ENCODE assay signal across 24 mouse cellular contexts in the genomic region with DNA sequence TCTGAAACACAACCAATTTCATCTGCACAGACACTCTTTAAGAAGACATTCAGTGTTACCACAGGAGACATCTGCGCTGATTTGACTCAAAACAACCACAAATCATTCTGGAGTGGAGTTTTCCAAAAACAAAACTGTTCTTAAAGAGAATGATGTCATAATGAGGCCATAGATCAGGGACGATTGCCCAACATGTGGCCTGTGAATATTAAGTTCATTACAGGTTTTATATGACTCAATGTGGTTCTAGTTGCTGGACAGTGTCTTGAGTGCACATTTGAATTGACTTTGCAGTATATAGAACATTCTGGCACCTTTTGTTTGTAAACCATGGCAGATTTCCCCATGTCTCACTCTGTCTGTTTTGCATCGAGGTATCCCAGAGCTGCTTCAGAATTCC.
A peak's percentile ranks its signal among the peaks of the same experiment; 100 is the strongest.
DNase-seq lines count a peak whose midpoint lies in the region; ATAC-seq and TF ChIP-seq lines count a peak whose summit lies in the region.
"Had no signal": no experiment of that assay in that cellular context is flagged by ENCODE, and none has a peak within 500 bp of the region (broad histone marks: within the 10 kb centered on the region; RNA-seq: fewer than 3 reads in every experiment).

No protein-coding gene starts in this region.

- TF ChIP-seq POLR2A in lung, adult 2 months (IDR thresholded peaks at IDR 0.05; ENCODE audit: borderline replicate concordance, extremely low read depth, low read depth, low read length), result no peak

- no peak overlapping the region for H3K4me3 ChIP-seq in lung, adult 2 months (replicated peaks; ENCODE audit: extremely low read depth, low read depth, low read length)
- no peak overlapping the region for H3K4me3 ChIP-seq in forebrain, embryonic 14.5 days (ENCODE audit: low read depth, low read length)
- no peak overlapping the region for H3K4me3 ChIP-seq in forebrain, postnatal 0 days (ENCODE audit: low read depth, low read length)
- H3K4me3 ChIP-seq: forebrain, embryonic 10.5 days; gastrocnemius, adult 2 months; heart, adult 2 months; heart, embryonic 13.5 days; hindbrain, embryonic 13.5 days; left cerebral cortex, adult 2 months; neural tube, embryonic 12.5 days had no signal

- H3K27me3 ChIP-seq in forebrain, embryonic 14.5 days (replicated peaks; ENCODE audit: control insufficient read depth, insufficient read depth, low read length), result no peaks in the 10 kb centered on the region
- H3K27me3 ChIP-seq in forebrain, postnatal 0 days (ENCODE audit: insufficient read depth, low read length), result no peaks in the 10 kb centered on the region
- H3K27me3 ChIP-seq: CH12.LX; heart, embryonic 13.5 days; hindbrain, embryonic 13.5 days; neural tube, embryonic 12.5 days had no signal

- H3K9ac ChIP-seq in forebrain, embryonic 14.5 days (ENCODE audit: low read length), result no peak overlapping the region
- no peak overlapping the region for H3K9ac ChIP-seq in forebrain, postnatal 0 days
- H3K9ac ChIP-seq: heart, embryonic 13.5 days; hindbrain, embryonic 13.5 days; neural tube, embryonic 12.5 days had no signal

- H3K4me2 ChIP-seq in forebrain, embryonic 14.5 days (ENCODE audit: low read length), result no peak overlapping the region
- no peak overlapping the region for H3K4me2 ChIP-seq in forebrain, postnatal 0 days (ENCODE audit: low read depth)
- H3K4me2 ChIP-seq: heart, embryonic 13.5 days; hindbrain, embryonic 13.5 days; neural tube, embryonic 12.5 days had no signal

- H3K9me3 ChIP-seq in forebrain, embryonic 14.5 days (replicated peaks; ENCODE audit: control insufficient read depth, low read length), result no peaks in the 10 kb centered on the region
- H3K9me3 ChIP-seq in forebrain, postnatal 0 days (ENCODE audit: low read length), result no peaks in the 10 kb centered on the region
- H3K9me3 ChIP-seq: forebrain, embryonic 10.5 days; G1E; heart, embryonic 13.5 days; hindbrain, embryonic 13.5 days; neural tube, embryonic 12.5 days had no signal

- peak; percentile 30 for DNase-seq in adrenal gland, adult 8-10 months
- no peak for DNase-seq in adrenal gland, postnatal 25 days
- peak; percentile 15 for DNase-seq in lung, postnatal 36 days
- DNase-seq in lung, adult 2 months, result no peak
- DNase-seq in fat pad, adult 2 months (ENCODE audit: extremely low read depth, low read depth, low spot score), result peak; percentile 33
- DNase-seq in forebrain, embryonic 14.5 days (ENCODE audit: low spot score), result no peak
- no peak for DNase-seq in forebrain, postnatal 0 days
- no peak for DNase-seq in gastrocnemius, postnatal 4 days (ENCODE audit: low spot score in 2 of 2)
- DNase-seq: cerebellum, adult 9-10 months; gastrocnemius, adult 2 months; heart, adult 2 months; heart, postnatal 14 days; kidney, adult 18-20 months; kidney, postnatal 4 days; midbrain, embryonic 14.5 days; right cerebral cortex, postnatal 14 days had no signal

- WGBS in lung, adult 2 months, result 74% methylated on average over 3 of the region's 3 CpGs
- WGBS in forebrain, embryonic 14.5 days, result 85% methylated on average over 3 of the region's 3 CpGs
- WGBS in forebrain, postnatal 0 days, result 84% methylated on average over 3 of the region's 3 CpGs

- H3K36me3 ChIP-seq in forebrain, embryonic 14.5 days (ENCODE audit: control insufficient read depth, insufficient read depth, low read length), result no peaks in the 10 kb centered on the region
- no peaks in the 10 kb centered on the region for H3K36me3 ChIP-seq in forebrain, postnatal 0 days (ENCODE audit: insufficient read depth)
- H3K36me3 ChIP-seq: forebrain, embryonic 10.5 days; G1E; heart, embryonic 13.5 days; hindbrain, embryonic 13.5 days; neural tube, embryonic 12.5 days had no signal

- no peak for ATAC-seq in forebrain, embryonic 14.5 days
- no peak for ATAC-seq in forebrain, postnatal 0 days
- ATAC-seq: activated CD4-positive, CD25-positive, alpha-beta regulatory T cell, adult 4 months had no signal

- H3K27ac ChIP-seq in forebrain, embryonic 14.5 days (ENCODE audit: low read depth, low read length), result no peak overlapping the region
- no peak overlapping the region for H3K27ac ChIP-seq in forebrain, postnatal 0 days (ENCODE audit: low read depth, low read length)
- H3K27ac ChIP-seq: forebrain, embryonic 10.5 days; gastrocnemius, adult 2 months; heart, adult 2 months; heart, embryonic 13.5 days; hindbrain, embryonic 13.5 days; left cerebral cortex, adult 2 months; neural tube, embryonic 12.5 days had no signal

- no peak for TF ChIP-seq CTCF in lung, adult 2 months (IDR thresholded peaks at IDR 0.05; ENCODE audit: insufficient read depth, low read length)
- TF ChIP-seq CTCF in forebrain, postnatal 0 days (IDR thresholded peaks at IDR 0.05; ENCODE audit: low read depth), result no peak

- H3K4me1 ChIP-seq in lung, adult 2 months (ENCODE audit: control insufficient read depth, insufficient read depth, low read length), result no peaks in the 10 kb centered on the region
- H3K4me1 ChIP-seq in forebrain, embryonic 14.5 days (ENCODE audit: control insufficient read depth, insufficient read depth, low read length), result no peaks in the 10 kb centered on the region
- no peaks in the 10 kb centered on the region for H3K4me1 ChIP-seq in forebrain, postnatal 0 days (ENCODE audit: insufficient read depth)
- H3K4me1 ChIP-seq: forebrain, embryonic 10.5 days; heart, embryonic 13.5 days; hindbrain, embryonic 13.5 days; neural tube, embryonic 12.5 days had no signal

Comparison
In these comparisons a context has a peak if more than half of its experiments do, and no peak if none do; other contexts are left out.
1. DNase-seq: peak in adrenal gland, adult 8-10 months (single experiment), lung, postnatal 36 days (single experiment) and fat pad, adult 2 months (single experiment); none in adrenal gland, postnatal 25 days (single experiment), lung, adult 2 months (single experiment), forebrain, embryonic 14.5 days (single experiment), forebrain, postnatal 0 days (single experiment) and gastrocnemius, postnatal 4 days (0 of 2).